Mouse (Mus musculus): ENCODE measurements around the gene Cdc34b.

Cdc34b gene

DNA sequence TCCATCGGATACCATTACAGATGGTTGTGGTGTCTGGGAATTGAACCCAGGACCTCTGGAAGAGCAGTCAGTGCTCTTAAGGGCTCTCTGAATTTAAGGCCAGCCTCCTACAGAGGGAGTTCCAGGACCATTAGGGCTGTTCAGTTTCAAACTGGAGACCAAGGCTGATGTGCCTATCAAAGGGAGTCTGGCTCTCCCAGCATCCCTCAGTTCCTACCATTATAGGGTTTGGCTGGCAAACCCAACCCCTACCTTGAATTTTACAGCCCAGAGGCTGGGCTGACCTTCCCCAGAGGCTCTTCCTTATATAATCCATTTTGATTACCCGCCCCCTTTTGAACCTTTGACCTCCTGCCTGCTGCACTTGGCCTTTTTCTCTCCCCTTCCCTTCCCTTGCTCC, 5.8 kb upstream of the Cdc34b start:
- no peak for DNase-seq (ENCODE audit: low spot score)

DNA sequence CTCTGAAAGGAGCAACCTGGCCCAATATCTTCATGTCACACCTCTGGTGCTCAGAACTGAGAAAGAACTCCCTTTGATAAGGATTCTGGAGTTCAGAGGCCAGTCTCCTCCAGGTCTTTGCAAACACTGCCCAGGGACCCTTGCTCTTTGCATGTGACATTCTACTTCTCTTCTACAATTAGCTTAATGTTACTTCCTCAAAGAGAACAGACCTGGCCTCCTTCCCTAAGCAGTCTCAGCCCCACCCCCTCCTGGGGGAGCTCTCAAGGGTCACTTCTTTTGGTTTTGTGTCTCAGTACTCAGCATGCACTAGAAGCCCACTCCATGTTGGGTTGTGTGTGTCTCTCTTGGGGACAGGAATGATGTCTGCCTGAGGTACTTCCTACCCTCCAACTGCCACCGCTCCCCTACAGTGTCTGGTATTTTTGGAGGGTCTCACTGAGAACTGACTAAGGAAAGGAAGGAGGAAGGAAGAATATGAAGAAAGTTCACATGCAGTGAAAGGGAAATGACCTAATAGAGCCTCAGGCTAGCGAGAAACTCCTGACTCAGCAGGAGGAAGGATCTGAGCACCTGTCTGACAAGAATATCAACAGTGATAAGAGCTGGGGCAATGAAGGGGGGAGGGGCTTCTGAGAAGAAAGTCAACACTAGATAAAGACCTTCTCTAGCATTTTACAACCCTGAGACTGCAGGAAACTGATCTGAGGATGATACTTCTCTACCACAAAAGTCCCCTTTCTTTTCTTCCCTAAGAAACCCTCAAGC, 11.5 kb downstream of the Cdc34b start:
- DNase-seq (ENCODE audit: low spot score) = no peak

- no peak for DNase-seq (ENCODE audit: low spot score)
Measured at GRCm38 (mm10) chr11:94759916-94760315, 18.3 kb downstream of the Cdc34b start.

DNA sequence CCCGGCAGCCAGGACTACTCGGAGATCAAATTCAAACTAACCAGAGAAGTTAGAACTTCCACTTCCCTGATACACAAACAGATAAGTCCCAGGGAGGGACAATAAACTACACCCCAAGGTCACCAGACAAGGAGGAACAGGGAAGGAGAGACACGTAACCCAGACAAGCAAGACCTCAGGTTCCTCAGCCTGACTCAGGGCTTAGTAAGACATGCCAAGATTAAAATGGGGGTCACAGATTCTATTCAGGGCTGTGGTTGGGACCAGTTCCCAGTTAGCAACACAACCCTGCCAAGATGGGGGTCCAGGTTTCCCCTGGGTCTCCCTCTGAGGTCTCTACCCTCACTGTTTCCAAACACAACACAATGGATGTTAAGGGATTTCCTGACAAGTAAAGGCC, 18.8 kb downstream of the Cdc34b start:
- no peak for DNase-seq (ENCODE audit: low spot score)

DNA sequence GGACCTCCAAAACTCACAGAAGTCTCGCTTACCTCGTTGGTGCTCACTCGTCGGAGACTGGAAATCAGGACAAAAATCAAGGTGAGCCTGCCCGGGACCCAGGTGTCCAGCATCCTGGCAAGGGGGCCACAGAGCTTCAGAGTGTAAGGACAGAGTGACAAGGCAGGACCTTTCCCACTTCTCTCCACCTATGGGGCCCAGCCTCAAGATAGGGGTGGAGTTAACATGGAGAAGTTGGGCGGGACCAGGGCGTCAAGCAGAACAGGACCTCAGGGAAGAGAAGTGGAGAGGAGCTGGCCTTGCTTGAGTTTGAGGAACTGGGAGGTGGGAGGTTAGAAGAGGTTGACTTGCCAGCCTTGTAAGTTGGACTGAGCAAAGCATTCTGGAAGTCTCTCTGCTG, 19.2 kb downstream of the Cdc34b start:
- DNase-seq (ENCODE audit: low spot score) = no peak

GRCm38 (mm10) chr11:94762281-94762680, 20.7 kb downstream of the Cdc34b start:
- DNase-seq (ENCODE audit: low spot score) = no peak

- no peak for DNase-seq (ENCODE audit: low spot score)
Measured at GRCm38 (mm10) chr11:94762775-94763174, 21.2 kb downstream of the Cdc34b start.

DNA sequence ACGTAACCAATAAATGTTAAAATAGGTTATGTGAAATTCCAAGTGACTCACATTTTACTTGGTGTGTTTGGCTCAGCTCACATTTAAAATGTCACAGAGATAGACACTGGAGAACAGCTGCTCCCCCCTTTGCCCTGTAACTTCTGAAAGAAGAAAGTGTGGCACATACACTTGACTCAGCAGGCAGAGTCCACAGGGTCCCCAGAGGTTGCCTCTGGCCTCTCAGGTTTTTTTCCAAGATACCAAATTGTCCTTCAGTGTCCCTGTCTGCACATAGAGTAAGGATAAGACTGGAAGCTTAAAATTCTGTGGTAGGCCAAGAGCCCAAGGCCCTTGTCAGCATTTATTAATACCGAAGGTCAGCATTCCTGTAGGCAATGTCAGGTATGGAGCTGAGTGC, 25.7 kb downstream of the Cdc34b start:
- no peak for DNase-seq (ENCODE audit: low spot score)

DNA sequence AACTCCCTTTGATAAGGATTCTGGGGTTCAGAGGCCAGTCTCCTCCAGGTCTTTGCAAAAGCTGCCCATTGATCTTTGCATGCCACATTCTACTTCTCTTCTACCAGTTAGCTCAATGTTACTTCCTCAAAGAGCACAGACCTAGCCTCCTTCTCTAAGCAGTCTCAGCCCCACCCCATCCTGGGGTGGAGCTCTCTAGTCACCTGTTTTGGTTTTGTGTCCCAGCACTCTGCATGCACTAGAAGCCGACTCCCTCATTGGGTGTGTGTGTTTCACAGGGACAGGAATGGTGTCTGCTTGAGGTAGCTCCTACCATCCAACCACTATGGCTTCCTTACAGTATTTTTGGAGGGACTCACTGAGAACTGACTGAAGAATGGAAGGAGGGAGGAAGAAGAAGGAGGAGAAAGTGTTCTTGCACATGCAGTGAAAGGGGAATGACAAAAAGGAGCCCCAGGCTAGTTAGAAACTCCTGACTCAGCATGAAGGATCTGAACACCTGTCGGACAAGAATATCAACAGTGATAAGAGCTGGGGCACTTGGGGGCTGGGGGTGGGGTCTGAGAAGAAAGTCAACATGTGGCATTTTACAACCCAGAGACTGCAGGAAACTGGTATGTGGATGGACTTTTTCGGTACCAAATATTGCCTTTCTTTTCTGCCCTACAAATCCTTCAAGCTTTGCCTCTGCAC, 30.9 kb downstream of the Cdc34b start:
- no peak for DNase-seq (ENCODE audit: low spot score)

GRCm38 (mm10) chr11:94773851-94774250, 32.3 kb downstream of the Cdc34b start:
- no peak for DNase-seq (ENCODE audit: low spot score)

GRCm38 (mm10) chr11:94774887-94775497, 33.4 kb downstream of the Cdc34b start:
- DNase-seq (ENCODE audit: low spot score) = no peak

DNA sequence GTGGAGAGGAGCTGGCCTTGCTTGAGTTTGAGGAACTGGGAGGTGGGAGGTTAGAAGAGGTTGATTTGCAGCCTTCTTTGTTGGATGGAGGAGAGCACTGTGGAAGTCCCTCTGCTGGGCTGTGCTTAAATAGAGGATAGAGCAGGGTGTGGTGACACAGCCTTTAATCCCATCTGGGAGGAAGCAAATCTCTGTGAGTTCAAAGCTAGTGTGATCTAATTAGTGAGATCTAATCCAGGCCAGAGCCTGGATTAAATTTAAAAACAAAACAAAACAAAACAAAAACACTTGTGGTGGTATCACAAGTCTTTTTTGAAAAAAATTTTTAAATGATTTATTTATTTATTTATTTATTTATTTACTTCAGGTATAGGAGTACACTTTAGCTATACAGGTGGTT, 41.0 kb downstream of the Cdc34b start, which contains the start of gene Tmem92:
Gene Tmem92, minus strand, starts transcription at position 101 of the 400 bp plus-strand sequence.
- no peak for DNase-seq (ENCODE audit: low spot score)

DNA sequence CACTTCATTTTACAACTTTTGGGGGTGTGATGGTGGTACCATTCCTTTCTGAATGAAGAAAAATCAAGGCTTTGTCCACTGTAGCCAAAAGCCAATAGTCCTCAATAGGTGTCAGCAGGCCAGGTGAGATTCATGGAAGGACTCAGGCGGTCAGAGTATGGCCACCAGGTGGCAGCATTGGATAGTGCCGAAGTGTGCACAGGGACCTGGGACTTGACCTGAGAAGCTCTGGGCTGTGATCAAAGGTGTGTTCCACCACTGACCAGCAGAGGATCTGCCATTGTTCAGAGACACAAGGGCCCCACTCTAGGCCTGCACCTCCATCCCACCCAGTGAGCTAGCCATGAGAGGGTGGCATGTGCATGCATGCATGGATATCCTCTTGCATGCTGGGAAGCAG, 43.7 kb downstream of the Cdc34b start:
- DNase-seq (ENCODE audit: low spot score) = peak; percentile 14

- no peak for DNase-seq (ENCODE audit: low spot score)
Measured at GRCm38 (mm10) chr11:94791700-94792099, 50.1 kb downstream of the Cdc34b start.

Measured in c-Kit-positive CD71-positive TER-119-positive erythroid progenitor cells, embryonic 14.5 days (primary cell).